Mouse (Mus musculus): Measurements from ENCODE around the gene Fer. TPM values are rescaled to one million over a fixed set of nuclear protein-coding genes. Genes with fewer than 3 reads are reported as not detected.
"Not testable (repeated sequence)": the region's sequence is repeated elsewhere in the genome, so short reads cannot be mapped to it uniquely, and the experiment has no call there.

The Fer gene
- total RNA-seq (2015; ENCODE audit: low replicate concordance): 2.2 and 4.2 TPM in 2 replicates
- total RNA-seq (2017; ENCODE audit: low replicate concordance): 8.5 and 13.6 TPM in 2 replicates

- ATAC-seq (replicated peaks; ENCODE audit: low FRiP score, poor library complexity, severe bottlenecking): peak; percentile 41
Measured at GRCm38 (mm10) chr17:63863012-63863630, at the start of gene Fer. Fer (plus strand) TSS chr17:63863062.

DNA sequence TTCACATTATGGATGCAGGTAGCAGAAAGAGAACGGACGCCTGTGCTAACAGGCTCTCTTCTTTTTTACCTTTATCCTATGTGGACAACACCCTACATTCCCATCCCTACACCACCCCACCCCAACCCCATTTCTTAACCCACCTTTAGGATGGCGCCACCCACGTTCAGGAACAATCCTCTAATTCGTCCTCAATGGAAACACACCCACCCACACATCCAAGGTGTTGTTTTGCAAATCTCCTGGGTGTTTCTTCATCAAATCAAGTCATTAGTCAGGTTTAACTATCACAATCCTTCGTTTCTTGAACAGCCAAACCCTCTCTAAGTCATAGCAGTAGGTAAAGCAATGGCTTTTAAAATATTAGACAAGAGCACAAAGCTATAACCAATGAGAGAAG is 49.3 kb upstream of the Fer start:
- ATAC-seq (replicated peaks; ENCODE audit: low FRiP score, poor library complexity, severe bottlenecking): no peak

GRCm38 (mm10) chr17:63818444-63819027 is 44.3 kb upstream of the Fer start:
- no peak for ATAC-seq (replicated peaks; ENCODE audit: low FRiP score, poor library complexity, severe bottlenecking)

DNA sequence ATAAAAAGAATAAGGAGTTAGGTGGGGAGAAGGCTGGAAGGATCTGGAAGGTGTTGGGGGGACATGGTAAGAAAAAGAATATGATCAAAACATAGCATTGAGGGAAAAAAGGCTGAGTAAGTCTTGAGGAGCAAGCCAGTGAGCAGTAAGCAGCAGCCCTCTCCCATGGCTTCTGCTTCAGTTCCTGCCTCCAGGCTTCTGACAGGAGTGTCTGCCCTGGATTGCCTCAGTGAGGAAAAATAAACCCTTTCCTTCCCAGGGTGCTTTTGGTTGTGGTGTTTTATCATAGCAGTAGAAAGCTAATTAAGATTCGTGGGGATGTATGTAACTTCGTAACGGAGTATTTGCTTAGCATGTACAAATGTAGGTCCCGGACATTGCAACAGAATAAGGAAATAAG is 38.7 kb upstream of the Fer start:
- no peak for ATAC-seq (replicated peaks; ENCODE audit: low FRiP score, poor library complexity, severe bottlenecking)

- no peak for ATAC-seq (replicated peaks; ENCODE audit: low FRiP score, poor library complexity, severe bottlenecking)
Measured at GRCm38 (mm10) chr17:63826196-63826595, 36.7 kb upstream of the Fer start.

GRCm38 (mm10) chr17:63826767-63827166 is 36.1 kb upstream of the Fer start:
- no peak for ATAC-seq (replicated peaks; ENCODE audit: low FRiP score, poor library complexity, severe bottlenecking)

- no peak for ATAC-seq (replicated peaks; ENCODE audit: low FRiP score, poor library complexity, severe bottlenecking)
Measured at GRCm38 (mm10) chr17:63828561-63829332, 34.1 kb upstream of the Fer start.

GRCm38 (mm10) chr17:63831550-63831949 is 31.3 kb upstream of the Fer start:
- no peak for ATAC-seq (replicated peaks; ENCODE audit: low FRiP score, poor library complexity, severe bottlenecking)

DNA sequence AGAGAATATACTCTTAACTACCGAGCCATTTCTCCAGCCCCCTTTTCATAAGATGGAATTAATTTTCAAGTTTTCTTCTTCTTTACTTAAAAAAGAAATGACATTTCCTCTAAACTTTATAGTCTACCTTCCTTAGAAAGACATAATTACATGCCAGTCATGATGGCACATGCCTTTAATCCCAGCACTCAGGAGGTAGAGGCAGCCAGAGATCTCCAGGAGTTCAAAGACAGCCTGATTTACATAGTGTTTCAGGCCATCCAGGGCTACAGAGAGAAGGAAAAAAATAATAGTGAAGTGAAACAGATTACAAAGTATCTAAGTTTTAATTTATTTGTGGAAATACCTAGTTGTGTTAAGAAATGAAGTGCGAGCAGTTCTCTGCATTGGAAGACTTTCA is 26.6 kb upstream of the Fer start:
- ATAC-seq (replicated peaks; ENCODE audit: low FRiP score, poor library complexity, severe bottlenecking): no peak

GRCm38 (mm10) chr17:63836641-63837040 is 26.2 kb upstream of the Fer start:
- no peak for ATAC-seq (replicated peaks; ENCODE audit: low FRiP score, poor library complexity, severe bottlenecking)

- ATAC-seq (replicated peaks; ENCODE audit: low FRiP score, poor library complexity, severe bottlenecking): no peak
Measured at GRCm38 (mm10) chr17:63838144-63838543, 24.7 kb upstream of the Fer start.

- no peak for ATAC-seq (replicated peaks; ENCODE audit: low FRiP score, poor library complexity, severe bottlenecking)
Measured at GRCm38 (mm10) chr17:63839636-63840269, 23.1 kb upstream of the Fer start.

- no peak for ATAC-seq (replicated peaks; ENCODE audit: low FRiP score, poor library complexity, severe bottlenecking)
Measured at GRCm38 (mm10) chr17:63842226-63842625, 20.6 kb upstream of the Fer start.

GRCm38 (mm10) chr17:63844936-63845335 is 17.9 kb upstream of the Fer start:
- ATAC-seq (replicated peaks; ENCODE audit: low FRiP score, poor library complexity, severe bottlenecking): no peak

DNA sequence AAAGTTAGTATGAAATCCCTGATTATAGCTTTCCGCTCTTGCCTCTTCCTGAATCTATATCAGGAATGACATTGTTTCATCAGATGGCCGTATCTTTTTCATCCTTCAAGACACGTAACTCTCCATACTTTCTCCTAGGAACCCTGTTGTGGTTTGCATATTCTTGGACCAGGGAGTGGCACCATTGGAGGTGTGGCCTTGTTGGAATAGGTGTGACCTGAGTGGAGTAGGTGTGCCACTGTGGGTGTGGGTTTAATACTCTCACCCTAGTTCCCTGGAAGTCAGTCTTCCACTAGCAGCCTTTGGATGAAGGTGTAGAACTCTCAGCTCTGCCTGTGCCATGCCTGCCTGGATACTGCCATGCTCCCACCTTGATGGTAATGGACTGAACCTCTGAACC is 17.1 kb upstream of the Fer start:
- not testable (repeated sequence) for ATAC-seq (replicated peaks; ENCODE audit: low FRiP score, poor library complexity, severe bottlenecking)

- ATAC-seq (replicated peaks; ENCODE audit: low FRiP score, poor library complexity, severe bottlenecking): no peak
Measured at GRCm38 (mm10) chr17:63849151-63849550, 13.7 kb upstream of the Fer start.

DNA sequence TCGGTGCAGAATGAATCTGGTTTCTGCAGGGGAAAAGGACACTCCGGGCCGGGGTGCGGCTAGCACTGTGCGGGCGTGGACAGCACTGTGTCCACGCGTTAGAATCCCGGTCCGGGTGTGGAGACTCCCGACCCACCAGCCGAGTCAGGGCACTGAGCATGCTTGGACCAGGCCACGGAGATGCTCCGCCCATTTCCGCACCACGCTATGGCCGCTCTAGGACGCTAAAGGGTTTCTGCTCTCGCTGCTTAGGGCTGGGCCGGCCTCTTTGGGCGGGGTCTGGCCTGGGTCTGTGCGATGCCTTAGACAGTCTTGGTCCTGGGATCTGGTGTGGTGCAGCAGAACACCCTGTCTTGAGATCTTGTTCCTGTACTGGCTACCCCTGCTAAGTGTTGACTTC is 13.3 kb upstream of the Fer start:
- peak; percentile 88 for ATAC-seq (replicated peaks; ENCODE audit: low FRiP score, poor library complexity, severe bottlenecking)

DNA sequence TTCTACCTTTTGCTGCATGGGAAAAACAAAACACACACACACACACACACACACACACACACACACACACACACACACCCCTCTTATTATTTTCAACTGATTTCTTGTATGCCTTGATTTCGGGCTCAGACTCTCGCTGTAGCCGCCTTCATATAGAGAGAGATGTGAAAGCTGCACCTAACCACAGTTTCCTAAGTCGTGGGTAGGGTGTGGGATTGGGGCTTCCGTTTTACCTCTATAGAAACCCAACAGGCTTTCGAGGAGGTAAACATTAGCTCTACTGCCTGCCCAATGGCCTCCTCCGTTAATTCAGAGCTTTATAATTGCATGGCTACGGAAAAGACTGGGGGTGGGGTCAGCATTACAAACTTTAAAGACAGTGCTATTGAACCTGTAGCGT is 12.8 kb upstream of the Fer start:
- no peak for ATAC-seq (replicated peaks; ENCODE audit: low FRiP score, poor library complexity, severe bottlenecking)

DNA sequence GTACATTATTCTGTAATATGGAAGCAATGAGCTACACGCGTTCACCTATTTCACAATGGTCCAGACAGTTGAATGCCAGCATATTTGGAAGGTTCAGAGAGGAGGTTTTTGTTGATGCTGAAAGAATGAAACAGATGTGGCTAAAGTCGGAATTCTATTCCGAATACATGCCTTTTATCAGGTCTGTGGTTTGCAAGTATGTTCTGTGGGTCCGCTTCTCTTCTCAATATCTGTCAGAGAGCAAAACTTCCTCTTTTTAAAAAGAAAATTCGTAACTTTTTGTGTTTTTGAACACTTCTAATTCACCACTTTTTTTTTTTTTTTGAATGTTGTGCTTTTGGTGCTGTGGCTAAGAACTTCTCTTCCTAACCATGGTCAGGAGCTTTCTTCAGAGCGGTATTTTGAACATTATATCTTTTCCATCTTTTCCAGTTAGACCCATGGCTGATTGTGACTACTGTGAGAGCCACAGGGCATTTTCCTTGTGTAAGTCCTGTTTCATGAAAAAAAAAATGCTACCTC is 5.8 kb upstream of the Fer start:
- no peak for ATAC-seq (replicated peaks; ENCODE audit: low FRiP score, poor library complexity, severe bottlenecking)

DNA sequence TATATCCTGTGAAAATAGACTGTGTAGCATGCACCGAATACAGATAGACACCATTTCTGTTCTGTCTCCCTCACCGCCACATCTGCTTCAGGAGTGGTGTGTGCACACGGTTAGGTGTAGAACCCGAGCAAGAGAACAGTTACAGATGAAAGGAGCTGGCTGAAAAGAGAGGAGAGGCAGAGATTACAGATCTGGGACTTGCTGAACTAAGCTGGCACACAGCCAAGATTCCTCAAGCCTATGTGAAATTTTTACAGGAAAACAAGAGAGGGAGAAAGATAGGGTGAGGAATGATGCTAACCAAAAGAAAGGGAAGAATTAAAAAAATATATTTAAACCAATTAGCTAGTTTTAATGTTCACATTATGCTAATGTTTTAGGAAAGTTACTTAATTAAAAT is 1.9 kb upstream of the Fer start:
- no peak for ATAC-seq (replicated peaks; ENCODE audit: low FRiP score, poor library complexity, severe bottlenecking)
